Mouse (Mus musculus) kidney, adult 18-20 months (tissue): ENCODE results near the gene Pacrg.
A peak's percentile ranks its signal among the peaks of the same experiment; 100 is the strongest.

ENCODE experiments used
- DNase-seq: peaks from one replicate; pipeline ENCODE4 v3.0.0; 2021

Pacrg gene

GRCm38 (mm10) chr17:10440961-10441360, 399.1 kb downstream of the Pacrg start:
- DNase-seq, result no peak

GRCm38 (mm10) chr17:10439815-10440214, 400.3 kb downstream of the Pacrg start:
- no peak for DNase-seq

- no peak for DNase-seq
These were observed 405.2 kb downstream of the Pacrg start for GRCm38 (mm10) chr17:10434867-10435266.

- DNase-seq, result no peak
These were observed 407.5 kb downstream of the Pacrg start for GRCm38 (mm10) chr17:10432525-10433180.

- DNase-seq, result no peak
These were observed 408.1 kb downstream of the Pacrg start for GRCm38 (mm10) chr17:10431849-10432524.

GRCm38 (mm10) chr17:10430831-10431230, 409.3 kb downstream of the Pacrg start:
- DNase-seq, result no peak

GRCm38 (mm10) chr17:10429406-10429805, 410.7 kb downstream of the Pacrg start:
- DNase-seq, result no peak

GRCm38 (mm10) chr17:10425311-10425710, 414.8 kb downstream of the Pacrg start:
- no peak for DNase-seq

GRCm38 (mm10) chr17:10417558-10418253, 422.4 kb downstream of the Pacrg start:
- DNase-seq, result no peak

- no peak for DNase-seq
These were observed 423.1 kb downstream of the Pacrg start for GRCm38 (mm10) chr17:10416995-10417394.

GRCm38 (mm10) chr17:10416101-10416500, 424.0 kb downstream of the Pacrg start:
- DNase-seq, result no peak

GRCm38 (mm10) chr17:10414383-10414782, 425.7 kb downstream of the Pacrg start:
- DNase-seq, result no peak

GRCm38 (mm10) chr17:10413870-10414269, 426.2 kb downstream of the Pacrg start:
- no peak for DNase-seq

- no peak for DNase-seq
These were observed 429.3 kb downstream of the Pacrg start for GRCm38 (mm10) chr17:10410597-10411476.

GRCm38 (mm10) chr17:10408681-10409081, 431.4 kb downstream of the Pacrg start:
- peak; percentile 23 for DNase-seq

GRCm38 (mm10) chr17:10407031-10407722, 432.9 kb downstream of the Pacrg start:
- DNase-seq, result no peak

- no peak for DNase-seq
These were observed 433.8 kb downstream of the Pacrg start for GRCm38 (mm10) chr17:10406311-10406710.

- DNase-seq, result no peak
These were observed 434.2 kb downstream of the Pacrg start for GRCm38 (mm10) chr17:10405906-10406305.

- no peak for DNase-seq
These were observed 436.9 kb downstream of the Pacrg start for GRCm38 (mm10) chr17:10403186-10403585.

GRCm38 (mm10) chr17:10402064-10402640, 438.0 kb downstream of the Pacrg start:
- no peak for DNase-seq

- DNase-seq, result peak; percentile 29
These were observed 438.6 kb downstream of the Pacrg start for GRCm38 (mm10) chr17:10401529-10401928.

GRCm38 (mm10) chr17:10399706-10400105, 440.4 kb downstream of the Pacrg start:
- no peak for DNase-seq
